Mouse (Mus musculus): Measurements from ENCODE around the gene Tmem95.
"Not testable (repeated sequence)": the region's sequence is repeated elsewhere in the genome, so short reads cannot be mapped to it uniquely, and the experiment has no call there.

Gene Tmem95

DNA sequence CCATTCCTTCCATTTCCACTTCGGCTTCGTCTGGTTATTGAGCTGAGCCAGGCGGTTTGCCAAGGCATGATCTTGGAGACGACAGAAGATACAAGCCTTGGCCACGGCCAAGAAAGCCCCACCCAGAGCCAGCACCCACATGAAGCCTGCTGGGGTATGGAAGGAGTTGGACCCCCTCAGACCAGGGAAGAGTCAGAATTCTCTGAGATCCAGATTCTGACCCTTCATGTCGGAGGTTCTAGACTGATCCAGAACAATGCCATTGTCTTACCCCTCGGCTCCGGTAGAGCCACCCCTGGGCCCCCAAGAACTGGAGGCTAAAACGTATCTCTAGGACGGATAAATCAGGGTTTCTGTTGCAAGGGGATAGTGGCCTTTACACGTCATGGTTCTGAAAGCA lies at the start of gene Tmem95:
TSS of gene Tmem95 (minus strand) at position 141 of the 400 bp plus-strand sequence.
- DNase-seq (ENCODE audit: extremely low spot score, low read depth, low spot score): no peak

DNA sequence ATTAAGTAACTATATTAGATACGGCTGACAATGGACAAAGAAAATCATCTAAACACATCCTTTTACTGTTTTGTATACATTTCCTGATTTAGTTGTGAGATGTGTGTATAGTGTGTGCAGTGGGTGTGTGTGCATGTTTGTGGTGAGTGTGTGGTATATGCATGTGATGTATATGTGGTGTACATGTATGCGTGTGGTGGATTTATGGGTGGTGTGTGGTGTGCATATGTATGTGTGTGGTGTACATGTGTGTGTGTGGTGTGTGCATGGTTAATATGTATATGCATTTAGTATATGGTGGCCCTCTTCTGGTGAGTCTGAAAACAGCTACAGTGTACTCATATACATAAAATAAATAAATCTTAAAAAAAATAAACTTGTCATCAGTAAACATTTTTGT lies 49.7 kb upstream of the Tmem95 start:
- DNase-seq (ENCODE audit: extremely low spot score, low read depth, low spot score): no peak

DNA sequence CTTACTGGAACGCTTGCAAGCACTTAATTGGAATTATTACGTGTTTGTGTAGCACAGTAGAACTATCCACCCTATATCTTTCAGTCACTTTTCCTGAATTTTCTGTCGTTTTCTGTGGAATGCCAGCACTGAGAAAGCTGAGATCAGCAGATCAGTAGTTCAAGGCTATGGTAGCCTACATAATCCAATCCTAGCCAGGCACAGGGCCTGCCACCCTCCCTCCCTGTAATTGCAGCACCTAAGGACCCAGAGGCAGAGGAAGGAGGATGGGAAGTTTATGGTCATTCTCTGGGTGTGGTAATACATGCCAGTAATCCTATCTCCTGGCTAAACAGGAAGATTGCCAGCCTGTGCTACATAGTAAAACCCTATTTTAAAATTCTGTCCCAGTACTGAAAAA lies 45.0 kb upstream of the Tmem95 start:
- DNase-seq (ENCODE audit: extremely low spot score, low read depth, low spot score): no peak

DNA sequence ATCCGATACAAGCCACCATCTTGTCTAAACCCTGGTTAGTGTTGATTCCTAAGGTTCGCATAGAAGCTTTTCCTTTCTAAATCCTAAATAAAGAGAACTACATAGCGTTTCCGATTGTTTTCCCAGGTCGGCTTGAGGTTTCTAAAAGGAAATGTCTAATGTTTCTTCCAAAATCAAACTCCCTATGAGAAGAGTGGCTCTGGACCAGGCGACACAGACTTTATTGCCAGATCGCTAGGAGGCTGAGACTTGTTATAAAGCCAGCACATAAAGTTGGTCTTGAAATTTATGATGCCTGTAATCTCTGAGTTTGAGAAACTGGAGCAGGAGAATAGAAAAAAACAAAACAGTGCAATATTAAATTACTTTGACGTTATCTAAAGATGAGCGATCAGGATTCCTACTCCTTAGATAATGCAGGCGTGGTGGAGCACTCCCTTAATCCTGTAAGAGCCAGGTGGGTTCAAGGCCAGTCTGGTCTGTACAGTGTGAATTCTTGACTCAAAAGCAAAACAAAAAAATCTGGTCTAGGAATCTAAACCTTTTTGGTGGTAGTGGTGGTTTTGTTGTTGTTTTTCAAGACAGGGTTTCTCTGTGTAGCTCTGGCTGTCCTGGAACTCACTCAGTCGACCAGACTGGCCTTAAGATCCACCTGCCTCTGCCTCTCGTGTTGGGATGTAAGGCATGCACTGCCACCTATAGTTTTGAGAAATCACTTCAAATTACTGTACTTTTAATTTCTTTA lies 44.4 kb upstream of the Tmem95 start:
- DNase-seq (ENCODE audit: extremely low spot score, low read depth, low spot score): no peak

DNA sequence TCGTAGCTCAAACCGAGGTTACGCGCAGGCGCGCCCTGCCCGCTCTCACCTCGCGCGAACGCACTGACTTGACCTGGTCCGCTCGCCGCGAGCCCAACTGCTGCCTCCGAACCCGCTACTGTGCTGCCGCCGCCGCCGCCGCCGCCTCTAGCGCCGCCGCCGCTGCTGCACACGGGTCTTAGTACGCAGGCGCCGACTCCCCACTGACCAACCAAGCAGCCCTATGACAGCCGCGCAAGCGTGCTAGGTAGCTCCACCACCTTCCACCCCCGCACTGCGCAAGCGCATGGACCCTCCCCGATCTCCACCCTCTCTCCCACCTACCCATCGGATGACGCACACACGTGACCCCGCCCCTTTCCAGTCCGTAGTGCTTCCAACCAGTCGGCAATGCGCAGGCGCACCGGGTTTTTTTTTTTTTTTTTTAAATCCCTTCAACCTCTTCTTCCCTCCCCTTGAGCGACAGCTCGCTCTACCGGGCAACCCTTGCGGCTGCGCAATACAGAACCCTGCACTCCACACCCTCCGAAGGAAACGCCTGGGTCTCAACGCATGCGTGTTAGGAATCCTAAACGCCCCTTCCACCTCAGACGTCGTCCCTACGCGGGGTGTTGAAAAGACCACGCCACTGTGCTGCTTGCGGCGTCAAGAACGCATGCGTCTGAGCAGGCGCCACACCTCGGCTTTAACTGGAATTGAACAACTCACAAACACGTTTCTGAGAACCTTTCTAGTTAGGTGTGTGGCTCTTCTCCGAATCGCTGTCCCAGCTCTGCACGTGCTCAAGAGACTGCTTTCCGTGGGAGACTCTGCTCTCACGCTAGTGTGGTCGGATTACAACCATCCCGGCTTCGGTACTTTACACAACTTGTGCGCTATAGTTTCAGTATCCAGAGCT lies 43.5 kb upstream of the Tmem95 start, which contains the start of gene Eif5a:
TSS of gene Eif5a (minus strand) at position 845 of the 898 bp plus-strand sequence.
- DNase-seq (ENCODE audit: extremely low spot score, low read depth, low spot score): peak; percentile 99

DNA sequence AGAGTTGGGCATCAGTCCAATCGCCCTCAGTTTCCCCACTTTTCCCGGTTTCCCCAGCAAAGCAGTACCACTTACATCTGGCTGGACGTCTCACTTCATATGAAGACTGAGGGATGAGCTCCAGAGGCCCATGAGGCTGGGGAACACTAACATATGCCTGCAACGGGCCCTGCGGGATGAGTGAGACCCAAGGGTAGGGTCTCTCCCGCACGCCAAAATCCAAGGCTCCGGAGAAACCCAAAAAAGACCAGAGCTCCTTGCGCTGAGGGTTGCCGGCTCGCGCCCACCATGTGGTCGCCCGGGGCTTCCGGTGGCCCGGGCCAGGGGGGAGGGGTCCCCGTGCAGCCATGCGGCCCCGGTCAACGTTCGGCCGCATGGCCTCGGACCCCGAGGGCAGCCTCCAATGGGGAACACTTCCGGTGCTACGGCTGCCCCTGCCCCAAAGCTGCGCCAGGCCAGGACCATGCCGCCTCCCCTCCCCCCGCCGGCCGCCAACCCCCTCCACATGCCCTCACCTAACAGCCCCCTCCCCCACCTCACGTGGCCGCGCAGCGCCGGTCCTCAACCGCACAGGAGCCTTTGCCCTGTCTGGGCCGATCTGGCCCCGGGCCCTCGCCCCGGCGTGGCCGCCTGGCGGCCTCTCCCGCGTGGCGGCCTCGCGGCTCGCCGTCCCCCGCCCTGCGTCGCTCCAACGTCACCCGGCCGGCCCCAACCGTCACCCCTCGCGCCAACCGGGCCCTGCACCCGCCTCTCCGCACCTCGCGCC lies 42.6 kb upstream of the Tmem95 start:
- DNase-seq (ENCODE audit: extremely low spot score, low read depth, low spot score): no peak

DNA sequence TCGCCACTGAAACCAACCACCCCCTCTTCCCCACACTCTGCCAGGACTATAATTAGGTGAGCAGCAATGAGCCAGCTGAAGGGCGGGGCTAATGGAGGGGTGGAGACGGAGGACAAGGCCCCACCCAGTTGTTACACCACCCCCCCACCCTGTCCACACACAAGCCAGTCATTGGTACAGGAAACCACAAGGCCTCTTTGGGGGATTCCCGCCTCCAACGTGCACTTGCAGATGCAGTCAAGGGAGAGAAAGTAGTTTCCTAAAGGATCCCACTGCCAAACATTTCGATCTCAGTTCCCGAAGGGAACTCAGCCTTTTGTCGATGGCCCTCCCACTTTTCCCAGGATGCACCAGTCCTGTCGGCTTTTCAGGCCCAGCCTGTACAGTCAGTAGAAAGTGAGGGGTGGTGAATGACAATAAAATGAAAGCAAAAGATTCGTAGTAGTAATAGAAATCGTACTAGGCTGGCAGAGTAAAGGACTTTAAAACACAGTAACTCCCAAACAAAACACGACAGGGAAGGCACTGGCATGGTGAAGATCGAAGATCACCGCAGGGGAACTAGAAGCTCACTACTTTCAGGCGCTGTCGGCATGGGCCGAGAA lies 41.9 kb upstream of the Tmem95 start:
- DNase-seq (ENCODE audit: extremely low spot score, low read depth, low spot score): no peak

DNA sequence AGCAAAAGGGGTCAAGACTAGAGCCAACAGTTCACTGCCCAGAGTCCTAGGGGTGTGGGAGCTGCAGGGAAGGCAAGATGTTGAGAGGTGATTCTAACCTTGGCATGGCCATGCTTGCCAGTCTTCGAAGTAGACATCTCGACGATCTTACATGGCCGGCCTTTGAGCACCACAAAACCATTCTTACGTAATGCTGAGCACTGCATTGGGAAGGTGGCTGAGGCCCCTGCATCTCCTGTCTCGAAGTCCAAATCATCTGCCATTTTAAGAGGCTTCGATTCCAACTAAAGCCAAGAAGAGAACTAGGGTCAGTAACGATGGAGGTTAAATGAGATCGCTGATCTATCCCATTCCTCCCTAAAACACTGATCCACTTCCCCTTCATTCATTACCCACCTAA lies 41.2 kb upstream of the Tmem95 start:
- no peak for DNase-seq (ENCODE audit: extremely low spot score, low read depth, low spot score)

DNA sequence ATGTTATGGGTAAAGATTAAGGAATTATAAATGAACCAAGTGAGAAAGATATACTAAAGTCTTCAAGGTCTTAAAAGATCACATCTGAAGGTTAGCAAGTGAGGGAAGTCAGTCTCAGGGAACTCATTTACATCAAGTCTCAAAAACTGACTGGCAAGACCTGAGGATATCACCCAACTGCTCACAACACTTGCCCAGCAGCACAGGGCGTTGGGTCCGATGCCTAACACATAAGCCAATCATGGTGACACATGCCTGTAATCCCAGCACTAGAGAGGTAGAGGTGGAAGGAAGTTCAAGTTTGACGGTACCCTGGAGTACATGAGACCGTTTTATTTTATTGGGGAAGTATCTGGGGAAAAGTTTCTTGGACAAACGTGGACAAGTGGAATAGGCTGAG lies 40.3 kb upstream of the Tmem95 start:
- DNase-seq (ENCODE audit: extremely low spot score, low read depth, low spot score): no peak

DNA sequence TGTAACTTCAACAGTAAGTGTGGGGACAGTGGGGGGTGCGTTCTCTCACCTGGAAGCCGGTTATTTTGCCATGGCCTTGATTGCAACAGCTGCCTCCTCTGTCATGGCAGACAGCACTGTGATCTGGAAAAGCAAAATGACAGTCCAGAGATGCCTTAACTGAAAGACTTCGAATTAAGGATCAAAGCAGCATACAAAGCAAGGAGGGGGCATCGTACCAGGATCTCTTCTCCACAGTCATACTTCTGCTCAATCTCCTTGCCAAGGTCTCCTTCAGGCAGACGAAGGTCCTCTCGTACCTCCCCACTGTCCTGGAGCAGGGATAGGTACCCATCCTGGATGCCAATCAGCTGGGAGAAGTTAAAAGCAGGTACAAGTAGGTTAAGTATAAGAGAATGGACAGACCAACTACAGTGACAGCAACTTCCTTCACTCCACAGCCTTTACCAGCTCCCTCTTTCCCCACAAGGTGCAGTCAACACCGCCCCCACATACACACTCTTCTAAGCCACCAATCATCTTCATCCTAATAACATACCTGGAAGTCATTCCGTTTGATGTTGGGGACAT lies 39.6 kb upstream of the Tmem95 start:
- DNase-seq (ENCODE audit: extremely low spot score, low read depth, low spot score): no peak

DNA sequence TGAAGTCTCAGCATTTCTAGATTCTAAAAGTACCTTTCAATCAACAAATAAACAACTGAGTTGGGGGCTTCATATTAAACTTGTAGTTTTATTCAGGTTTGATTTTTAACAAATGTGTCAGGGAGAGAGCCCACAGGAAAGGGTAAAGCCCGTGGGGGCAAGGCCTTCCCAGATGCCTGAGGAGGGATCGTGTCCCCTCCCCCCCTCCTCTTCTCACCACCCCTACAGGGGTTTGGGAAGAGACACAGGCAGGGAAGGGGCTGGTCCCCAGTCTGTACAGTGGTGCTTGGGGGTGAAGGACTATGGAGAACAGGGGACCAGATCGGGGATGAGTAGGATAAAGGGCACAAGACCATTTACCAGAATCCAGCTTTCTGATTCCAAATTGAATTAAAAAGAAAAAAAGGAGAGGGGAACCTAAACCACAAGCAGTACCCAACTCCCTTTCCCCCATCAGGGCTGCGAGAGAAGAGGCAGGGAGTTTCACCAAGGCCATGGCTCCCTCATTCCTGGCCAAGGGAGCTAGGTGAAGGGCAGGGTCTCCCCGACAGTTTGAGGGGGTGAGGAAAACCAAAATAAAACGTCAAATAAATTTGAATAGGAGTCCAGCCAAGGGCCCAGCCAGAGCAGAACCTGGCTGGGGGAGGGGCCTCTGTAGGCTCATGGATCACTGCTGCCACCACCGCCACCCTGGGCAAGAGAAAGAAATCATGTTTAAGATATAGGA lies 39.0 kb upstream of the Tmem95 start:
- not testable (repeated sequence) for DNase-seq (ENCODE audit: extremely low spot score, low read depth, low spot score)

DNA sequence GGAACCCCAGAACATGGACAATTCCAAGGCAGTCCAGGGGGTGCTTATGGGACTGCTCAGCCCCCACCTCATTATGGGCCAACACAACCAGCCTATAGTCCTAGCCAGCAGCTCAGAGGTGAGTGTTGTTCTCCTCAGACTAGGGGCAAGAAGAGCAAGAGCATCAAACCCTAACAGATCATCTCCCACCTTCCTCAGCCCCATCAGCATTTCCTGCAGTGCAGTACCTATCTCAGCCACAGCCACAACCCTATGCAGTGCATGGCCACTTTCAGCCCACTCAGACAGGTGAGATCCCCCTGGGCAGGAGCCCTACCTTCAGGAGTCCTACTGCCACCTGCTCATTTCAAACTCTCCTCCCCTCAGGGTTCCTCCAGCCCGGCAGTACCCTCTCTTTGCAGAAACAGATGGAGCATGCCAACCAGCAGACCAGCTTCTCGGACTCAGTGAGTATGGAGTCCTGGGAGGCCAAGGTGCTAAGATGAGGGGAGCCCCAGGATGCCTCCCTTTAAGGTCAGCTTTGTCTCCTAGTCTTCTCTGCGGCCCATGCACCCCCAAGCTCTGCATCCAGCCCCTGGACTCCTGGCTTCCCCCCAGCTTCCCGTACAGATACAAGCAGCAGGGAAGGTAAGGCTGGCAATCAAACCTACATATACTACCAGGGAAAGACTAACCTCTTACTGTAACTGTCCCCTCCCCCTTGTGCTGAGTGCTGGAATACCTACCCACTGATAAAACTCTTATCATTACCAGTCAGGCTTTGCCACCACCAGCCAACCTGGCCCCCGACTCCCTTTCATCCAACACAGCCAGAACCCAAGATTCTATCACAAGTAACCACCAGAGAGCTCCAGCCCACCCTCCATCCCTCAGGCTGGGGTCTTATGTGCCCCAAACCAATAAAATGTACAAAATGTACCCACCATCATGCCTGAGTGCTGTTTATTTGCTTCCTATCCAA lies 38.1 kb upstream of the Tmem95 start:
- DNase-seq (ENCODE audit: extremely low spot score, low read depth, low spot score): no peak

DNA sequence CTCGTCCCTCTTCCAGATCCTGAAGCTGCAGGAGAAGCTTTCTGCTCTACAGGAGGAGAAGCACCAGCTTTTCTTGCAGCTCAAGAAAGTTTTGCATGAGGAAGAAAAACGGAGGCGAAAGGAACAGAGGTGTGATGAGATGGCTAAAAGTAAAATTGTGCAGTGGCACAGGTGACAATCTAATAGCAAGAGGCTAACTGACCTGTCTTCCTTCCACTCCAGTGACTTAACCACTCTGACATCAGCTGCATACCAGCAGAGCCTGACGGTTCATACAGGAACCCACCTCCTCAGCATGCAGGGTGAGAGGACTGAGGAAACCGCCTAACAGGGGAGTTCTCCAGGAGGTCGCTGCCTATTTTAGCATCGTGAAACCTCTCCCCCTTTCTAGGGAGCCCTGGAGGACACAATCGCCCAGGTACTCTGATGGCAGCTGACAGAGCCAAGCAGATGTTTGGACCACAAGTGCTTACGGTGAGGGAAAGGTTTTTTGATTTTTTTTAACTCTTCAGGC lies 37.2 kb upstream of the Tmem95 start:
- DNase-seq (ENCODE audit: extremely low spot score, low read depth, low spot score): no peak

DNA sequence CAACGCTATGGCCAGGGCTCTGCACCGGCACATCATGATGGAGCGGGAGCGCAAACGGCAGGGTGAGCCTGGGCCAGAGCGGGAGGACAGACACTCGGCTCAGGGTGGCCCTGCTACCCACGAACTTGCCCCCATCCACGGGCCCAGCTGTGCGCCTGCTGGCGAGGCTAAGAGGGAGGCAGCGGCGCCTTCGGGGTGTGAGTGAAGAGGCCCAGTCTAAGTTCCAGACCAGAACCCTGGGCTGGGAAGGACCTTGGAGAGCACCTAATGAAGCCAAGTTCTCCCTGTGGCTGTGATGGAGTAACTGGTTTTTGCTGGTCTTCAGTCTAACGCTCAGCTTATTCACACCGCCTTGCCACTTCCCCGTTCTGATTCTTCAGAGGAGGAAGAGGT lies 36.5 kb upstream of the Tmem95 start:
- DNase-seq (ENCODE audit: extremely low spot score, low read depth, low spot score): no peak

DNA sequence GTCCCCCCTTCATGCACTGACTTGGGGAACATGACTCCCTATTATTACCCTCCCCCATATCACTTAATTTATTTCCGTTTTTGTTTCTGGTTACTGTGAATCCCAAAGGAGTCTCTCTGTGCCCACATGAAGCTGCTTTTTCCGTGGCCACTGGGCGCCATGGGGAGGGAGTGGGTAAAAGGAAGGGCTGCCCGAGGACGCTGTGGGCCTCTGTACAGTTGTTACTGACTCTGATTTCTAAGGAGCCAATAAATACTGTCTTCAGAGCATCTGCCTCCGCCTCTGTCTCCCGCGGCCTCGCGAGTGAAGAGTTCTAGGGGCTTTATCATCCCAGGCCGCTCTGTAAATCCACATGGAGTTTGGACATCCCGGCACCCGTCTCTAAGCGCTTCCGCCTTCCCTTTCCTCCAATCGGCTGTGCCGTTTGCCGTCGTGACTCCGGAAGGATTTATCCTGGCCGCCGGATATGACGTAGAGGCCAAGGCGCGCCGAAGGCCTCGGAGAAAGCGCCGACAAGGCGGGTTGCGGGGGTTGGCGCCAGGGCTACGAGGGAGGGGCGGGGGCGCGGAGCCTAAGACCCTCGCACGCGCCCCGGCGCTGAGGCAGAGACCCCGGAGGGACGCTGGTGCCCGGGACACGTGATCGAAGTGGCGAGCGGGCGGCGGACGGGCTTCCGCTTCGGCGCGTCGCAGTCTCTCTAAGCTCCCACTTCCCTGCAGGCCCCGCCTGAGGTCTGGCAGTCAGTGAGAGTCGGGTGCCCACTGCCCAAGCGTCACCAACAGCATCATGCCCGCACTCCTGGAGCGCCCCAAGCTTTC lies 35.9 kb upstream of the Tmem95 start, which contains the start of gene Gps2:
TSS of gene Gps2 (plus strand) at position 335 of the 818 bp plus-strand sequence.
- no peak for DNase-seq (ENCODE audit: extremely low spot score, low read depth, low spot score)

DNA sequence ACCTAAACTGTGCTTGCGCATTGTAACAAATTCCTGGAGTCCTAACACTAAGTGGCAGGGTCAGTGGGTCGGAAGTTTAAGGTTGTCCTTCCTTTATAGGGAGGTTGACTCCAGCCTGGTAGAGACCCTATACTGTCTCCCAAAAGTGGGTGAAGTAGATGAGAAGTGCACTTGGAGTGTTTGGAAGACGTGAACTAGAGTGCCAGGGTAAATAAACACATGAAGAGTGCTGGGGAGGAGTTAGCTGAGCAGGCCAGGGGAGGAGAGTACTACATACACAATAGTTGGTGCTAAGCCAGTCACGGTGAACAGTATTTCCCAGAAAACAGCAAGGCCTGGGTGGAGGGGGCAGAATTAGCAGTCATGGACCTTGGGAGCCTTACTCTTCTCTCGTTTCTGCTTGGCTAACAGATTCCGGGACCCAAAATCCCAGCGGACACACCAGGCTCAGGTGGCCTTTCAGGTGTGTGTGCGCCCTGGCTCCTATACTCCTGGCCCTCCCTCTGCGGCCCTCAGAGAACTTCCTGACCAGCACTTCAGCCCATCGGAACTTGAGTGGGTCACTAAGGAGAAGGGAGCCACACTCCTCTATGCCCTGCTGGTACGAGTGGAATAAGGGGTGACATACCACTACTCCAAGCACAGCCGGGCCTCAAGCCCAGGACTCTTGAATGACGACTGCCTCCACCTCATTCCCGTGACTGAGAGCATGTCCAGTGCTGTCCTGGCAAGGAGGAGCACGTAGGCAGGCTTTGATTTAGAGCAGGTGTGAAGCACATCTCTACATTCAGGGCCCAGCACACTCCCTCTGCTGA lies 35.1 kb upstream of the Tmem95 start:
- DNase-seq (ENCODE audit: extremely low spot score, low read depth, low spot score): no peak

DNA sequence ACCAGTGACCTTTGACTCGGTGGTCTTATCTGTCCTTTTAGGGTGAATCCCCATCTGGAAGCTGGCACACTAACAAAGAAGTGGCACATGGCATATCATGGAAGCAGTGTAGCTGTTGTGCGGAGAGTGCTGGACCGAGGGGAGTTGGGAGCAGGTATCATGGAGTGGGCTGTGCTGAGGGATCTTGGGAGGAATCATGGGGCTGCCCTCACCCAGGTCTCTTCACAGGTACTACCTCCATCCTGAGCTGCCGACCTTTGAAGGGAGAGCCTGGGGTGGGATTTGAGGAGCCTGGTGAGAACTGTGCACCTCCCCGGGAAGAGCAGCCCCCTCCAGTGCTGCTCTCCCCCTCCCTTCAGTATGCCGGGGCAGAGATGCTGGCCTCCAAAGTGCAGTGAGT lies 33.9 kb upstream of the Tmem95 start:
- DNase-seq (ENCODE audit: extremely low spot score, low read depth, low spot score): no peak
